Mouse (Mus musculus) splenic B cell, adult 2 months (primary cell): ENCODE data around the gene Ablim1.

ENCODE experiments used
- DNase-seq: peaks from one replicate; pipeline ENCODE4 v3.0.0-alpha.2; 2011; ENCODE audit warnings: low read depth, low spot score
- H3K27me3 ChIP-seq: 2 replicates; pipeline ENCODE4 v1.6.1; 2012; ENCODE audit warnings: mild to moderate bottlenecking, low read length, moderate library complexity, mixed read lengths; ENCODE audit not compliant: control insufficient read depth, poor library complexity, insufficient read depth, severe bottlenecking
- H3K36me3 ChIP-seq: 2 replicates; pipeline ENCODE4 v1.6.1; 2012; ENCODE audit warnings: mild to moderate bottlenecking, low read length, moderate library complexity, mixed read lengths; ENCODE audit not compliant: control insufficient read depth, poor library complexity, insufficient read depth, severe bottlenecking

Ablim1 gene

DNA sequence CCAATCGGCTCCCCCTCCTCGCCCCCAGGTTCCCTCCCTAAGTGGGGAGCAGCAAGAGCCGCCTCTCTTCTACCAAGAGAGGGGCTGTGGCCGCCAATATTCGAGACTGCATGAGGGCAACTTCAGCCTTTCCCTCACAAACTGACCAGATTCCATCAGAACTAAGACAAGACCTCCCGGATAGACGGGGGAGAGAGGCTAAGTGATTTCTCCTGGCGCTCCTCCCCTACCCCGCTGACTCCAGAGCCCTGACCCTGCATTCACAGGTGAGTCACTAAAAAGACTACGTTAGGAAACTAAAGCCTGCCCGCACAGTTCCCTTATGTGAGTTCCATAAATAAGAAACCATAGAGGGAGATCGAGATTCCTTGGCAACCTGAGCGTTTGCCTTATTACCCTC is 307.9 kb downstream of the Ablim1 start:
- H3K27me3 ChIP-seq, result no peaks in the 10 kb centered on the region; the same call in 1 of the 2 replicates
- no peaks in the 10 kb centered on the region for H3K36me3 ChIP-seq
- no peak for DNase-seq

DNA sequence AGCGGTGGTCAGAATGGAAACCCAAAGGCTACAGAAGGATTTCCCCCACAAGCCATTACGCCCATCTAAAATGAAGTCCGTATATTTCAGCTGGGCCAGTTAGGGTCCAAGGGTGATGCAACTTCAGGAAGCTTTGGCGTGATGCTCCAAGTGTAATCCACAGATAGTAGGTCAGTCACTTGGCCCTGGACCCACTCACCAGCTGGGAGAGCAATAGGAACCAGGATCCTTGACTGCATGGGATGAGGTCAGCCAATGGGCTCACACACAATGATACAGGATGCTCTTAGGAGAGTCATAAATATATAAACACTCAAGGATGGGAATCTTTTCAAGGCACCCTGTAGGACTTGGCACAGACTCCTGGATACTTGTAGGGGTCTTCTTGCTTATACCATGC is 309.7 kb downstream of the Ablim1 start:
- no peaks in the 10 kb centered on the region; the same call in 1 of the 2 replicates for H3K27me3 ChIP-seq
- no peak for DNase-seq
- H3K36me3 ChIP-seq, result no peaks in the 10 kb centered on the region

DNA sequence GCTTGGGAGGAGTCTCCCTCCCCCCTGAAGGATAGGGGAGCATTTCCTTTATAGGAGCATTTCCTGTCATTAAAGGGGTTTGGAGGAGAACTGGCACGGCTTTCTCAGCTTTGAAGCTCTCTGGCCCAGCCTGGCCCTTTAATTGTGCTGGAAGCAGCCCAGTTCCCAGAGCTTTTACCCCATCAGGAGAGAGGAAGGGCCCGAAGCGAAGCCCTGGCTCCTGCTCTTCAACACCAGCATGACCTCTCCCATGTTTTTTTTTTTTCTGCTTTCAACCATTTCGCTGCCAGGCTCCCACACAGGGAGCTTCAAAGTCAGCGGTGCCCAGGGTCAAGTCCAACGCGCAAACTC is 311.3 kb downstream of the Ablim1 start:
- H3K27me3 ChIP-seq, result no peaks in the 10 kb centered on the region; the same call in 1 of the 2 replicates
- DNase-seq, result no peak
- H3K36me3 ChIP-seq, result no peaks in the 10 kb centered on the region

DNA sequence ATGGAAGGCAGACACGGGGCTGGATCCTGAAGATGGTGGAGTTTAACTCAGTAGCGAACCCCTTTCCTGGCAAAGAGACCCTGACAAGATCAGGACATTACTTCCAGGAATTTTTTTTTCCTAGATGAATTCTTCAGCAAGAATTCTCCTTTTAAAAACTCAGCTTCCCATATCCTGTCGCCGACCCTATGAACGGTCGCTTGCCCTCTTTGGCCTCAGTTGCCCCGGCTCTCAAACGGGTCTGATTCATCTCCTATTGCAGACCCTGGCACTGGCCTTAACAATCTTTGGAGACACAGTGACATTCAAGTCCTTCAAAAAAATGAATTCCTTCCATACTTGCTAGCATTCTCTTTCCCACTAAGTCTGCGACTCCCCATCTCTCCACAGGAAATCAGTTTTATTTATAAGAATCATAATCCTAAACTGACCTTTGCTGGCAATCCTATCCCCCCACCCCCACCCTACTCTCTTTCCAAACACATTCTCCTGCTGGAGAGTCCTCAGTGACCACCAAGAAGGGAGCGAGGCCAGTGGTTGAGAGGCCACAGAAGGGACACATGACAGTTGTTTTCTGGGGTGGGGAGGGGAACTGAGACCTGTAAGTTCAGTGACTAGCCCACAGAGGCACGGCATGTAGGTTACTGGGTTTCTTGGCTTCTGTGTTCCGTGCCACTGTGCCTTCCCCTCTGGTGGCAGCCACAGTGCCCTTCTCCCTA is 311.8 kb downstream of the Ablim1 start:
- DNase-seq, result no peak

DNA sequence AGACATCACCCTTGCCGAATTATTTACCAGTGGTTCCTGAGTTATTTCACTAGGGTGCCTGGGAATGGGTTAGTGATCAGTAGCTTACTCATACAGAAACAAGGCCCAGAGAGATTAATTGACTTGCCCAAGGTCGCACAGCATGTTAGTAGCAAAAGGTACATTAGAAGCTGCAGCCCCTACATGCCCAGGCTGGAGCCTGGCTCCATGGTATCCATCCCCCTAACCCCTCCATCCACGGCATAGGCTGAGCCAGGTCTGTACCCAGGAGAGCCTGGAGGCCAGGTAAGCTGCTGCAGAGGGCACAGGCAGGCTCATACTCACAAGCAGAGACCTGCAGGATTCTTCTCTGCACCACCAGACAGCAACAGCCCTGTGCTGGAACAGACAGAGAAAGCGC is 312.8 kb downstream of the Ablim1 start:
- H3K27me3 ChIP-seq, result no peaks in the 10 kb centered on the region
- no peak for DNase-seq
- H3K36me3 ChIP-seq, result no peaks in the 10 kb centered on the region

More for the DNA sequence above, 311.8 kb downstream of the Ablim1 start:
- H3K36me3 ChIP-seq, result no peaks in the 10 kb centered on the region
- no peaks in the 10 kb centered on the region for H3K27me3 ChIP-seq

DNA sequence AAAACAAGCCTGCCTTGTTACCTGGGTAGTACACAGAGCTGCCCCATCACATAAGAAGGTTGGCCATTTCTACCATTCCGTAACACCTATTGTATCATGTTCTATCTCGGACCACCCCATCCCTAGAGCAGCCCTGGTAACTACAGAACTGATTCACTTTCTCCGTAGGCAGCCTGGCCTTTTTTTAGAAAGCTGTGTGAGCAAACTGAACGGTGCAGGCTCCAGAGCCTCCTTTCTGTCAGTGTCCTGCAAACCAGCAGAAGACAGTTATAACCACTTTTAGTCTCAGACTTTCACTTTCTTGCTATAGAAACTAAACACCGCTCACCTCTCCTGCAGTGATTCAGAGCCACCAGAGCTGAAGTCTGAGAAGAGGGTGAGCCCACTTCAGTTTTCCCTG is 314.1 kb downstream of the Ablim1 start:
- H3K27me3 ChIP-seq, result no peaks in the 10 kb centered on the region
- DNase-seq, result no peak
- H3K36me3 ChIP-seq, result no peaks in the 10 kb centered on the region

DNA sequence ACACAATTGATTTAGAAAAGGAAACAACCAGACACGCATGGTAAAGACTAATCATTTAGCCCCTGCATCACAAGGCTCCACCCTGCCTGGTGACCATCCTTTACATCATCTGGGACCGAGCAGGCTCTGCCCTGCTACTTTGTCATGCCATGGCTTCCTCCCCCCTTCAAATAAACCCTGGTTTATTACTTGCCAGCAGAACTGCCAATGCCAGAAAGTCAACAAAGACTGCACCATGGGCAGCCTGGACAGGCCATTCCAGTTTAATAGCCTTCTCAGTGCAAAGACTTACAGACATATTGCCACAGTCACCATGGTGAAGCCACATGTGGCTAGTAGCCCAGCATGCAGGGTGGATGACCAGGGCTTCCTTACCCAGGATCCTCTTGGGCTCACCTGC is 314.9 kb downstream of the Ablim1 start:
- H3K27me3 ChIP-seq, result no peaks in the 10 kb centered on the region
- H3K36me3 ChIP-seq, result no peaks in the 10 kb centered on the region
- DNase-seq, result no peak

DNA sequence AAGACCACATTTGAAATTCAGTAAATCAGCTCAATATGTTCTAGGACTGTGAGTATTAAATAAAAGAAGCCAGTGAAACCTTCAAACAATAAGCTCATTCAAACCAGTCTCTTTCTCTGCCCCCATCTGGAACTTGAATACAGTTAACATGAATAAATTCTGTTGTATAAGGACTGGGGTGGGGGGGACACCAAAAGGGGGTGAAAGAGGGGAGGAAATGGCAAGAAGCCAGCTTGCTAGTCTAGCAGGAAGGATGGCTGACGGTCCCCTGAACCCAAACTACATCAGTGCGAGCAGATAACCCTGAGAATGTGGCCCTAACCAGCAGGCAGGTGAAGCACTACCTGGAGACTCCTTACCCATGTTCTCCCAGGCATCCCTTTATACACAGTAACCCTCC is 315.8 kb downstream of the Ablim1 start:
- no peaks in the 10 kb centered on the region for H3K27me3 ChIP-seq
- no peak for DNase-seq
- no peaks in the 10 kb centered on the region for H3K36me3 ChIP-seq

DNA sequence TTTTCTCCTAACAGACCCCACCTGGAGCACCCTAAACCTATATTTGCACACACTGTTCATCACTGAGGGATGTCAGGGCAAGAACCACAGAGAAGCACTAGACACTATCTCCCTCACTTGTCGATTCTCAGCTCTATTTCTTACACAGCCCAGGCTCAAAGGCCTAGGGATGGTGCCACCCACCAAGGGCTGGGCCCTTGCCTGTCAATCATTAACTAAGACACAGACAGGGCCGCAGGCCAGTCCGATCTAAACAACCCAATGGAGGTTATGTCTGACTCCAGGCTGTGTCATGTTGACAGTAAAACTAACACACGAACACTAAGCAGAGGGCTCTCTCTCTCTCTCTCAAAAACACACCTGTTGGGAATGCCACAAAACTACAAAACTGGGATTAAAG is 316.4 kb downstream of the Ablim1 start:
- no peak for DNase-seq
- Histone ChIP-seq H3K36me3 (no peaks in the 10 kb centered on the region), H3K27me3 (no peaks in the 10 kb centered on the region)

DNA sequence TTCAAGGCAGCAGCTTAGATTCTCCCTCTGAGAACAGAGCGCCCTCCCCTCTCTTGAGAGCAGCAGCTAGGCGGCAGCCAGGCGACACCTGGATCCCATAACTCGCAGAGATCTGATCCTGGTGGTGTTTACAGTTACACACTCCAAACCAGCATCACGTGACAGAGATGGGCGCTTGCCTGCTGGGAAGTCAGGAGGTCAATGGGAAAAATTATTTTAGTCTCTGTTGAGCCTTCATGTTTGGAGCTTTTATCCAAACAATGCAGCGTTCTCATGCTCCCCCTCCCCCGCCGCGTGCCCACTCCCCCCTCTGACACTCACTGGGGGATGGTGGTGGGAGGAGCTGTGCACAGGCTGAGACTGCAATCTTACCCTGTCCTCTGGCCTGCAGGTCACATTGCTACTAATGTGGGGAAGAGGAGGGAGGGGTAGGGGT is 317.5 kb downstream of the Ablim1 start:
- Histone ChIP-seq H3K27me3 (no peaks in the 10 kb centered on the region), H3K36me3 (no peaks in the 10 kb centered on the region)
- DNase-seq, result no peak

DNA sequence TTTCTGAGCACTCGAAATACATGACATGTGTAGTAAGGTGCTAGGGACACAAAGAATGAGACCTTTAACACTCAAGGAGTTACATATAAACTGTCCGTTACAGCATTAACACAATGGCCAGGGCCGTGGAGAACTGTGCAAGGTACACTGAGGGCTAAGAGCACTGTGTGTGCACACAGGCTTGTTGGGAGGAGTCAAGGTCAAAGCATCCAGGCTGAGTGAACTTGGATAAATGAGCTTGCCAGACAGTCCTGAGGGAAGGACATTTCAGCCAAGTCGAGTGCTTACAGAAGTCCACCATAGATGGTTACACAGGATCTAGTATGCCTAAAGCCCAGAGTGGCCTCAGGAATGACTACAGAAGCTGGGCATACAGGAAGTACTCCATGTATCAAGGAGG is 319.3 kb downstream of the Ablim1 start:
- Histone ChIP-seq H3K36me3 (no peaks in the 10 kb centered on the region), H3K27me3 (no peaks in the 10 kb centered on the region)
- no peak for DNase-seq

DNA sequence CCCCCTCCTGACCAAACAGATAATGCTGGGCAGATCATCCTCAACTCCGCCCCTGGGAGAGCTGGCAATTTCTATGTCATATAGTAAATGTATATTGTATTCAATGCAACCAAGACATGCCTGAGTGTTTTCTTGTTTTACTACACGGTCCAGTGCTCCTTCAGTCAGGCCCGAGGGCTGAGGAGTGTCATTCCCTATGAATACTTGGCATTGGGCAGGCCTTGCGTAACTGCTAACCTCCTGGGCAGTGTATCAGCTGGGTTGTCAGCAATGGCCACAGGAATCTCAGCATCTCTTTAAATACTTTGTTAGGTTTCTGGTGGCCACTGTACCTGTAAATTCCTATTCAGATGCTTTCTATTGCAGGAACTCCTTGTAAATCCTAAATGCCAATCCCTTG is 320.1 kb downstream of the Ablim1 start:
- Histone ChIP-seq H3K27me3 (no peaks in the 10 kb centered on the region), H3K36me3 (no peaks in the 10 kb centered on the region)
- no peak for DNase-seq

DNA sequence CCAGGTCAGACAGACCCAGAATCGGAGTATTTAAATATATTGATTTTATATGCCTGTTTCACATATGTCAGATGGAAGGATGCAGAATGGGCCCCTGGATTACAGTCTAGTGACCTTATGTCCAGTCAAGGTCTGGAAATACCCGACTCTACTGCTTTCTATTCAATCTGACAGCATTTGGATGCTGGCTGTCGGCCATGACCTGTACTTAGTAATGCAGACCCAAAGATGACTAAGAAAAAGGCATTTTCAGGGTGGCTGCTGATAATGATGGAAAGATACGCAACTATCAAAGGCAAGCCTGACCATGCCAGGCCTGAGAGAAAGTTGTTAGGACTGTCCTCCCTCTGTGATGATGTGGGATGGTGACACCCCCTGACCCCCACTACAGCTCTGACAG is 321.0 kb downstream of the Ablim1 start:
- Histone ChIP-seq H3K27me3 (no peaks in the 10 kb centered on the region), H3K36me3 (no peaks in the 10 kb centered on the region)
- no peak for DNase-seq

DNA sequence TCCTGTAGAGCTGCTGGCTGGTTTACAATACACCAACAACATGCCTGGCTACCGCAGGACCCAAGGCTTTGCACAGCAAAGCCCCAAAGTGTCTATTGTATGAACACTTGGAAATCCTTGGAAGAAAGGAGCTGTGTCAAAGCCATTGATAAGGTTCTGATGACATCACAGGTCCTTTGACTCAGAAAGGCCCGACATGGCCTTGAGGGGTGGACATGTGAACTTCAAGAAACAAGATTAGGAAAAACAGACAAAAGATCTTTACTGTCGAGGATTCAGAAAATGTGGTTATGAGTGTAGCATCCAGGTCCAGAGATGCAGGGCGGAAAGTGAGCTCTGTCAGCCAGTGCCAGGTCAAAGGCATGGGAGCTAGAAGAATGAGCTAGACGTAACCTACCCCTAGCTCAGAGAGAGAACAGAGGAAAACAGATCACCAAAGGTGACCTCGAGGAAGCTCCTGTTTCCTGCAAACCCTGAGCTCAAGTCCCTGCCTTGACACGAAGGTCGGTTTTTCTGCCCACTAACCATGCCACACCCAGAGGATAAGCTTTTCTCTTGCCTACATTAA is 321.7 kb downstream of the Ablim1 start:
- no peaks in the 10 kb centered on the region for H3K36me3 ChIP-seq

DNA sequence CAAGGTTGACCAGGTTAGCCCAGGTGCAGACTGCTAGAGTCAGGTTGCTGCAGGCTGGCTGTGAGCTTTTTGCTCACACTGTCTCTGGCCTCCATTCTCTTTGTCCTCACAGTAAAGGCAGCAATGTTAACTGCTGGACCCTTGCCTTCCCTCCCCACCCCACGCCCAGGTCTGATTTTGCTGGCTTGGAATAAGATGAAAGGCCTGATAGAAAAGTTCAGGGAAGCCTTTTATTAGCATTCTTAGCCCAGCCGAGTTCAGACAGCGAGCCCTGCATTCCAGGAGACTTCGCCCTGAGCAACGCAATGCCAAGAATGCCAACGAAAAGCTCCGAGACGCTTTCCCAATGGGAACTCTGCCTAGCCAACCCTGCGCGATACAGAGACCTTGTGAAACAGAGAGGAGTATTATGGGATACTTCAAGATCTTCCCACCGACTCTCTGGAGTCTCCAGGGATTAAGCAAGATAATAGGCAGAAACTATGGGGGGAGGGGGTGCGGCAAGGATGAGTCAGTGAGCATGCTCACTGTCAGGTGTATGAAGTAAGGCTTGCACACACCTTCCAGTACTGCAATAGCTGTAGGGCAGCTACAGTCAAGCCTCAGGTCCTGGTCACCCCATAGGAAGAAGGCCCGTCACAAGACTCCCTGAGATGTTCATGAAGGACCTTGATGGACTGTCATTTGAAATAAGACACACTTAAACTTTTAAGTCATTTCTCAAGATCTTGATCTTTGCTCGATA is 324.2 kb downstream of the Ablim1 start:
- Histone ChIP-seq H3K36me3 (no peaks in the 10 kb centered on the region), H3K27me3 (no peaks in the 10 kb centered on the region)
- no peak for DNase-seq

More for the DNA sequence above, 321.7 kb downstream of the Ablim1 start:
- H3K27me3 ChIP-seq, result no peaks in the 10 kb centered on the region
- DNase-seq, result no peak
